Mouse (Mus musculus) adrenal gland, postnatal 4 days (tissue): ENCODE data around the gene Dnajc22. TPM values are rescaled to one million over a fixed set of nuclear protein-coding genes. Genes with fewer than 3 reads are reported as not detected.

ENCODE experiments used
- microRNA-seq: library from miRNA; unstranded; fragments of <30 nt; microRNA quantifications from one replicate; pipeline ENCODE4 v1.2.0, GENCODE M21; 2021
- total RNA-seq, 2 experiments: library from RNA; stranded (reverse); gene quantifications; 2 replicates each; pipeline ENCODE4 v1.2.3; 2021

The Dnajc22 gene
- total RNA-seq, 2 experiments from 2014 or later, result 3.7 to 6.4 TPM

Small RNA genes lying within 50 kb of the gene (microRNA-seq; reads per million reads assigned to microRNA genes)
- not detected for gene Mir6960

Other genes starting within 250 kb of the Dnajc22 start
- 10 to 100 TPM; 68.9 to 71.5 TPM for gene Kmt2d, start 222.0 kb upstream of the Dnajc22 start, total RNA-seq
- gene Rhebl1, start 198.6 kb upstream of the Dnajc22 start, total RNA-seq, result 1 to 10 TPM; 3.9 to 6.2 TPM
- 1 to 10 TPM; 2.1 to 2.9 TPM for gene Dhh, start 194.6 kb upstream of the Dnajc22 start, total RNA-seq
- 10 to 100 TPM; 41.5 to 45.9 TPM for gene Lmbr1l, start 174.9 kb upstream of the Dnajc22 start, total RNA-seq
- 100 to 1,000 TPM; 512 to 526 TPM for gene Tuba1b, start 158.6 kb upstream of the Dnajc22 start, total RNA-seq
- not detected for gene Gm49450, start 139.6 kb upstream of the Dnajc22 start, total RNA-seq
- 100 to 1,000 TPM; 323 to 446 TPM for gene Tuba1a, start 139.5 kb upstream of the Dnajc22 start, total RNA-seq
- 100 to 1,000 TPM; 200 to 217 TPM for gene Tuba1c, start 63.3 kb upstream of the Dnajc22 start, total RNA-seq
- gene Prph, start 38.0 kb upstream of the Dnajc22 start, total RNA-seq, result 10 to 100 TPM; 26.7 to 68.4 TPM
- 10 to 100 TPM; 14.5 to 17.1 TPM for gene Troap, start 18.6 kb upstream of the Dnajc22 start, total RNA-seq
- under 1 TPM in 1 of 2 experiments, not detected in 1; 0.20 TPM for gene C1ql4, start 5.4 kb upstream of the Dnajc22 start, total RNA-seq
- gene Spats2, start 32.7 kb downstream of the Dnajc22 start, total RNA-seq, result 10 to 100 TPM; 30.7 to 34.1 TPM
- 1 to 10 TPM; 3.8 to 6.7 TPM for gene Kcnh3, start 131.7 kb downstream of the Dnajc22 start, total RNA-seq
- 10 to 100 TPM; 72.0 to 72.8 TPM for gene Mcrs1, start 158.8 kb downstream of the Dnajc22 start, total RNA-seq
- 10 to 100 TPM; 68.7 to 77.8 TPM for gene Prpf40b, start 201.9 kb downstream of the Dnajc22 start, total RNA-seq
- 1 to 10 TPM; 1.6 to 2.4 TPM for gene Fam186b, start 202.7 kb downstream of the Dnajc22 start, total RNA-seq